Mouse (Mus musculus) gastrocnemius, postnatal 25 days (tissue): ENCODE data around the gene Pnrc1. TPM values are rescaled to one million over a fixed set of nuclear protein-coding genes. Genes with fewer than 3 reads are reported as not detected.

Source experiments
- DNase-seq: peaks from one replicate; pipeline ENCODE4 v3.0.0; 2022
- total RNA-seq, 2 experiments: library from RNA; stranded (reverse); gene quantifications; 1 replicate in 1 of 2; 2 replicates in 1 of 2; pipeline ENCODE4 v1.2.3; 2021

The Pnrc1 gene
- total RNA-seq, 2 experiments from 2014 or later = 132 to 145 TPM

GRCm38 (mm10) chr4:33224003-33224675 lies 65.8 kb downstream of the Pnrc1 start:
- DNase-seq = no peak

- no peak for DNase-seq
Measured at GRCm38 (mm10) chr4:33221847-33222246, 68.1 kb downstream of the Pnrc1 start.

DNA sequence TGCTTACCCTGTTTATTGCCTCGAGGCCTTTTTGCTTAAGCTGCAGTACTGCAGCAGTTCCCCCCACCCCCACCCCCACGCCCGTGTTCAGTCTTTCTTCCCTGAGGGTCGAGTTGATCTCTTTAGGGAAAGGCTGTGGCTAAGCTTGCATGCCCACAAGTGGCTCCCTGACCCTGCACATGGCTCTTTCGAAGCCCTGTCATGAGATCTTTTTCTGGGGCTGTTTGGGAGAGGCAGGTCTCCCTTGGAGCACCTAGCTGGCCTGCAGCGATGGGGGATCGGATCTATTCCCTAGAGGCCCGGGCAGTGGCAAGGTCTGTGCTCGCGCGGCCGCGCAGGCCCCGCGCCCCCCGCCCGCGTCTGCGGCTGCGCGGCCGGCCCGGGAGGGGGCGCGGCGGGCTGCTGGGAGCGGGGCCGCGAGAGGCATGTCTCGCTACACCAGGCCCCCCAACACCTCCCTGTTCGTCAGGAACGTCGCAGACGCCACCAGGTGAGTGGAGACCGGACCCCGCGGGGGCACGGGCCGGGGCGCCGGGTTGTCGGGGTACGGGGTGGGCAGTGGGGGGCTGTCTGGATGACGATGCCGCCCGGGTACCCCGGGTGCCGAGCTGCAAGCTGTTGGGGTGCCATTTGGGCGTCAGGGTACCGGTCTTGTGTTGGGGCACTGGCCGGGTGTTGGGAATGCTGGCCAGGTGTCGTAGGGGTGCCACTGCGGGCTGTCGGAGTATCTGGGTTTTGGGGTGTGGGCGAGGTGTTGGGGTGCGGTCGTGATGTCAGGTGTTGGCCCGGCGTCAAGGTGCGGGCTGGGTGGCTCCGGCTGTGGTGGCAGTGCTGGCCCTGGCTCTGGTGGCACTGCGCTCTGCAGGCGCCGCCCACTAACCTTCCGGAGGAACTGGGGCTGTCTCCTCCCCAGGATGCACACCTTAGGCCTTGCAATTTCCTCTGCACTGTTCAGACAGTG lies 80.8 kb downstream of the Pnrc1 start, which contains the start of gene Srsf12:
Gene Srsf12 (plus strand): TSS at position 111 of the 961 bp plus-strand sequence.
- DNase-seq = no peak

GRCm38 (mm10) chr4:33207551-33207950 lies 82.4 kb downstream of the Pnrc1 start:
- DNase-seq = no peak

DNA sequence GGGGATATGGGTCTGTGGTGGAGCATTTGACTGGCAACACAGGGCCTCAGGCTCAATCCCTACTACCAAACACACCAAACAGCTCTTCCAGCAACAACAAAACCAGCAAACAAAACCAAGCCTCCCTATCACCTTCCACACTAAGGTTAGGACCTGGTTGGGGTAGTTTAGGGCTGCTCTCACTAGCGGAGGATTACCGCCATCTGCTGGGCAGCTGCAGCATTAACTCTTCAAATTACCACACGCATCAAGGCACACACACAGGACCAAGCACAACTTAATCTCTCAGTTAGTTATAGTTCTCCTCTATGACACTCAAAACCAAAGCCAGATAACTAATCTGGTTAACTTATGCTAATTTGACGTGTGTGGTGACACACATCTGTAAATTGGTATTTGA lies 85.3 kb downstream of the Pnrc1 start:
- no peak for DNase-seq

DNA sequence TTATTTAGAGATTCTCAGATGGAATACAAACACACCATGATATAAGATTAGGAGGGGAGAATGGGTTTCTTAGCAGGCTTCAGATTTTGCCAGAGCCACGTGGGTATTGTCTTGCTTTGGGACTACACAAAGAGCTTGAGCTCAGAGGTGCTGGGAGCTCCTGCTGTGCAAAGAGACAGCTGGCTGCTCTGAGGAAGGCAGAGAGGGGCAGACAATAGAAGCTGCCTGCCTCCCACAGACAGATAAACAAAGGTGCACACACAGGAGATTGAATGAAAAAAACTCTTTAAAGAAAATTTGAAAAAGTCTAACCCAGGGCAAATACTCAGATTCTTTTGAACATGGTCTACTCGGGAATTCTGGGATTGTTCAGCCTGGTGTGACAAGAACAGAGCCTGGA lies 91.8 kb downstream of the Pnrc1 start:
- DNase-seq = no peak

Other genes starting within 250 kb of the Pnrc1 start
- 1 to 10 TPM; 6.2 to 9.6 TPM for gene Gabrr2, start 227.2 kb downstream of the Pnrc1 start, total RNA-seq
- under 1 TPM in 1 of 2 experiments, not detected in 1; 0.11 TPM for gene Gabrr1, start 157.6 kb downstream of the Pnrc1 start, total RNA-seq
- gene Pm20d2, start 100.4 kb downstream of the Pnrc1 start, total RNA-seq = 10 to 100 TPM; 36.7 to 39.6 TPM
- not detected for gene Srsf12, start 81.2 kb downstream of the Pnrc1 start, total RNA-seq
- 1 to 10 TPM; 6.3 to 8.6 TPM for gene Rngtt, start 20.1 kb upstream of the Pnrc1 start, total RNA-seq